Mouse (Mus musculus): ENCODE data around the gene Pts. TPM values are rescaled to one million over a fixed set of nuclear protein-coding genes. Genes with fewer than 3 reads are reported as not detected.

Pts gene
- total and polyA plus RNA-seq, 3 experiments, result 35.4 to 89.4 (median 37.9) TPM

- no peak overlapping the region for H3K4me3 ChIP-seq (replicated peaks in 1 of 3; ENCODE audit: low read depth in 2 of 3, low read length in 2 of 3, poor library complexity in 1 of 3)
- dilution Hi-C loops (cut with MboI; ENCODE audit: extremely low pct_ligation_motif_present, extremely low pct_unique_long_range_greater_than_20kb, low sequenced_read_pairs), result no loop called here
- TF ChIP-seq MAX (IDR thresholded peaks at IDR 0.05; ENCODE audit: low read length) (no peak), RAD21 (IDR thresholded peaks at IDR 0.05; ENCODE audit: low read depth, low read length) (no peak), ETS1 (conservative IDR thresholded peaks at IDR 0.05; ENCODE audit: low read depth, low read length) (no peak), NRF1 (IDR thresholded peaks at IDR 0.05; ENCODE audit: low read depth, low read length) (no peak), CHD2 (IDR thresholded peaks at IDR 0.05; ENCODE audit: low read length) (no peak), ZKSCAN1 (IDR thresholded peaks at IDR 0.05; ENCODE audit: borderline replicate concordance, low read depth, low read length) (no peak), ZMIZ1 (IDR thresholded peaks at IDR 0.05; ENCODE audit: low read depth, low read length) (no peak), USF1 (IDR thresholded peaks at IDR 0.05; ENCODE audit: low read depth, low read length) (no peak)
- H3K4me1 ChIP-seq (ENCODE audit: control insufficient read depth in 1 of 2, insufficient read depth in 2 of 2), result peaks cover 17 to 23% of the 10 kb centered on the region in 2 experiments
- no peaks in the 10 kb centered on the region for H3K36me3 ChIP-seq (replicated peaks in 1 of 2; ENCODE audit: control insufficient read depth in 1 of 2, insufficient read depth in 1 of 2, low read length in 1 of 2)
- no peak overlapping the region for H3K9ac ChIP-seq (ENCODE audit: insufficient read depth, low read depth)
- peaks cover 3% of the 10 kb centered on the region for H3K9me3 ChIP-seq (replicated peaks; ENCODE audit: low read length)
- no peak for DNase-seq (ENCODE audit: extremely low read depth)
- H3K79me2 ChIP-seq (replicated peaks; ENCODE audit: control insufficient read depth, extremely low read depth, insufficient read depth, poor library complexity, severe bottlenecking), result no peaks in the 10 kb centered on the region
- no peaks in the 10 kb centered on the region for H3K27me3 ChIP-seq (replicated peaks)
- no peak overlapping the region for H3K27ac ChIP-seq (ENCODE audit: insufficient read depth, low read depth)
- no peak overlapping the region for H3K4me2 ChIP-seq (ENCODE audit: insufficient read depth, low read depth, poor library complexity, severe bottlenecking)
- in situ Hi-C loops (cut with MboI; ENCODE audit: low pct_ligation_motif_present, low pct_unique_long_range_greater_than_20kb, low sequenced_read_pairs), result no loop called here
Observed at GRCm38 (mm10) chr9:50495405-50496150, 32.9 kb downstream of the Pts start.

GRCm38 (mm10) chr9:50494311-50494710, 34.2 kb downstream of the Pts start, which contains the start of gene Plet1:
Gene Plet1 (plus strand): TSS chr9:50494525.
- H3K9me3 ChIP-seq (replicated peaks; ENCODE audit: low read length), result peaks cover 3% of the 10 kb centered on the region
- no peak for DNase-seq (ENCODE audit: extremely low read depth)
- H3K36me3 ChIP-seq (replicated peaks in 1 of 2; ENCODE audit: control insufficient read depth in 1 of 2, insufficient read depth in 1 of 2, low read length in 1 of 2), result no peaks in the 10 kb centered on the region
- H3K4me2 ChIP-seq (ENCODE audit: insufficient read depth, low read depth, poor library complexity, severe bottlenecking), result no peak within 1 kb of the TSS
- no peaks in the 10 kb centered on the region for H3K27me3 ChIP-seq (replicated peaks)
- in situ Hi-C loops (cut with MboI; ENCODE audit: low pct_ligation_motif_present, low pct_unique_long_range_greater_than_20kb, low sequenced_read_pairs) (no loop called here), dilution Hi-C loops (cut with MboI; ENCODE audit: extremely low pct_ligation_motif_present, extremely low pct_unique_long_range_greater_than_20kb, low sequenced_read_pairs) (no loop called here)
- H3K4me3 ChIP-seq (replicated peaks in 1 of 3; ENCODE audit: low read depth in 2 of 3, low read length in 2 of 3, poor library complexity in 1 of 3), result no peak within 1 kb of the TSS
- H3K9ac ChIP-seq (ENCODE audit: insufficient read depth, low read depth), result no peak within 1 kb of the TSS
- H3K4me1 ChIP-seq (ENCODE audit: control insufficient read depth in 1 of 2, insufficient read depth in 2 of 2), result peaks cover 9 to 23% of the 10 kb centered on the region in 2 experiments
- H3K79me2 ChIP-seq (replicated peaks; ENCODE audit: control insufficient read depth, extremely low read depth, insufficient read depth, poor library complexity, severe bottlenecking), result no peaks in the 10 kb centered on the region
- no peak for TF ChIP-seq POLR2AphosphoS2 (IDR thresholded peaks at IDR 0.05; ENCODE audit: low read depth, low read length)
- TF ChIP-seq E2F4 (IDR thresholded peaks at IDR 0.05; ENCODE audit: insufficient replicate concordance, low read depth, low read length), result no peak
- no peak for TF ChIP-seq ZKSCAN1 (IDR thresholded peaks at IDR 0.05; ENCODE audit: borderline replicate concordance, low read depth, low read length)
- no peak for TF ChIP-seq HCFC1 (IDR thresholded peaks at IDR 0.05; ENCODE audit: low read depth, low read length)
- no peak for TF ChIP-seq TBP (conservative IDR thresholded peaks at IDR 0.05; ENCODE audit: low read depth, low read length)
- no peak for TF ChIP-seq IRF4 (IDR thresholded peaks at IDR 0.05; ENCODE audit: low read depth, low read length)
- no peak for TF ChIP-seq MAFK (IDR thresholded peaks at IDR 0.05; ENCODE audit: insufficient replicate concordance, low read length)
- no peak for TF ChIP-seq BHLHE40 (IDR thresholded peaks at IDR 0.05; ENCODE audit: low read depth, low read length)
- no peak for TF ChIP-seq PAX5 (IDR thresholded peaks at IDR 0.05; ENCODE audit: low read length)
- no peak for TF ChIP-seq MXI1 (IDR thresholded peaks at IDR 0.05; ENCODE audit: low read depth, low read length)
- TF ChIP-seq CHD2 (IDR thresholded peaks at IDR 0.05; ENCODE audit: low read length), result no peak
- no peak for TF ChIP-seq MYC (IDR thresholded peaks at IDR 0.05; ENCODE audit: low read depth, low read length)
- no peak for TF ChIP-seq GABPA (IDR thresholded peaks at IDR 0.05; ENCODE audit: insufficient replicate concordance, low read depth, low read length)
- TF ChIP-seq EP300 (IDR thresholded peaks at IDR 0.05; ENCODE audit: low read length), result no peak
- TF ChIP-seq RCOR1 (conservative IDR thresholded peaks at IDR 0.05; ENCODE audit: low read depth, low read length), result no peak
- TF ChIP-seq JUND (conservative IDR thresholded peaks at IDR 0.05; ENCODE audit: low read depth, low read length), result no peak
- TF ChIP-seq USF2 (conservative IDR thresholded peaks at IDR 0.05; ENCODE audit: low read depth, low read length), result no peak
- TF ChIP-seq NELFE (IDR thresholded peaks at IDR 0.05; ENCODE audit: low read depth, low read length), result no peak
- H3K27ac ChIP-seq (ENCODE audit: insufficient read depth, low read depth), result no peak within 1 kb of the TSS

Measured in CH12.LX (cell line).